Mouse (Mus musculus) hindbrain, postnatal 0 days (tissue): Measurements from ENCODE around the gene Rpl13a. TPM values are rescaled to one million over a fixed set of nuclear protein-coding genes. Genes with fewer than 3 reads are reported as not detected.
"Not testable (repeated sequence)": the region's sequence is repeated elsewhere in the genome, so short reads cannot be mapped to it uniquely, and the experiment has no call there.

Experiments used
- ATAC-seq: fragments of 200-750 bp; cut with Nextera tagmentation; 2 replicates; pipeline ENCODE4 v1.8.0; 2017; ENCODE audit warnings: mild to moderate bottlenecking, moderate TSS enrichment, moderate library complexity
- DNase-seq: peaks from one replicate; pipeline ENCODE4 v3.0.0-alpha.2; 2015; ENCODE audit warnings: low spot score
- H3K27ac ChIP-seq: fragments of 300-500 bp; sonication (generic); 2 replicates; pipeline ENCODE4 v1.5.1; 2014; ENCODE audit warnings: mild to moderate bottlenecking
- H3K27me3 ChIP-seq: fragments of 300-500 bp; sonication (generic); 2 replicates; pipeline ENCODE4 v1.6.1; 2014; ENCODE audit warnings: low read length, mixed read lengths; ENCODE audit not compliant: insufficient read depth
- H3K36me3 ChIP-seq: fragments of 300-500 bp; sonication (generic); 2 replicates; pipeline ENCODE4 v1.6.1; 2014; ENCODE audit warnings: low read length, mixed read lengths; ENCODE audit not compliant: insufficient read depth
- H3K4me1 ChIP-seq: fragments of 300-500 bp; sonication (generic); 2 replicates; pipeline ENCODE4 v1.6.1; 2014; ENCODE audit warnings: antibody characterized with exemption, low read length, mixed read lengths; ENCODE audit not compliant: insufficient read depth
- H3K4me2 ChIP-seq: fragments of 300-500 bp; sonication (generic); 2 replicates; pipeline ENCODE4 v1.6.1; 2014; ENCODE audit warnings: low read depth, mild to moderate bottlenecking, low read length, moderate library complexity, mixed read lengths
- H3K4me3 ChIP-seq: fragments of 300-500 bp; sonication (generic); 2 replicates; pipeline ENCODE4 v1.5.1; 2014; ENCODE audit warnings: low read length
- H3K9ac ChIP-seq: fragments of 300-500 bp; sonication (generic); replicated peaks from 2 replicates; pipeline ENCODE4 v1.6.1; 2014; ENCODE audit warnings: mild to moderate bottlenecking, low read length, moderate library complexity, mixed read lengths
- H3K9me3 ChIP-seq: fragments of 300-500 bp; sonication (generic); 2 replicates; pipeline ENCODE4 v1.6.1; 2016; ENCODE audit warnings: low read length, mixed read lengths
- CTCF ChIP-seq: IDR thresholded peaks from 2 replicates; pipeline ENCODE4 v1.5.1; 2016; ENCODE audit warnings: antibody characterized with exemption, control low read depth, low read depth
- WGBS: fragments of 180-500 bp; shearing (Covaris S2); extraction: QIAGEN DNeasy Blood & Tissue Kit; methylation state at CpG from one replicate; pipeline ENCODE4 v1.1.7; 2014; 5-methylcytosine and 5-hydroxymethylcytosine counted together
- polyA plus RNA-seq: library from polyadenylated mRNA; unstranded; fragments of >200 nt; fragmentation: Nextera tagmentation; extraction: Ambion mirVana; gene quantifications from 2 replicates; pipeline ENCODE4 v1.2.1, GENCODE M21; 2015
- total RNA-seq: library from RNA; depleted of rRNA; stranded (reverse); fragments of >200 nt; gene quantifications from 2 replicates; pipeline ENCODE4 v1.2.3, GENCODE M21; 2014

Gene Rpl13a
- total and polyA plus RNA-seq, 2 experiments from 2014 or later, result 800 to 1,807 TPM

DNA sequence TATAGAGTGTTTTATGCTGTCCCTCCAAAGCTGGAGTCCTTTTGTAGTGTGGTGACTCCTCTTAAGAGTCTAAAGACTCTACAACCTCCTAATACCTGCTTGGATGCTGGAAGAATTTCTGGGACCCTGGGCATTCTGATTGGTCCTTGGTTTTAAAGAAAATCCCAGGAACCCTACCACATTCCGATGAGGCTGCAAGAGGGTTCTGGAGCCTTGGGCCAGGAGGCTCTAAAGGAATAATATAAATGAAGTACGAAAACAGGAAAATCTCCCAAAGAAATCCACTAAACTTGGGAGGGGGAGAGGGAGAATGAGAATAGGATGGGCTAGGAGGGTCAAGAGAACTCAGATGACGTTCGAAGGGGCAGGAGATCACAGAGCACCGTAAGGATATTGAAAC is 25.0 kb upstream of the Rpl13a start:
- Histone ChIP-seq H3K9ac (peak overlapping the region; percentile 64), H3K27ac (peak overlapping the region; percentile 88), H3K36me3 (no peaks in the 10 kb centered on the region), H3K27me3 (no peaks in the 10 kb centered on the region), H3K4me1 (peaks cover 7% of the 10 kb centered on the region; the same call in 1 of the 2 replicates), H3K4me3 (peak overlapping the region; percentile 52), H3K4me2 (peak overlapping the region; percentile 89), H3K9me3 (no peaks in the 10 kb centered on the region)
- 2% methylated on average over 5 of the region's 5 CpGs for WGBS
- ATAC-seq (0 out of 2 replicates have a peak, but pooled peaks have one; percentile 8), DNase-seq (no peak)
- no peak for TF ChIP-seq CTCF

DNA sequence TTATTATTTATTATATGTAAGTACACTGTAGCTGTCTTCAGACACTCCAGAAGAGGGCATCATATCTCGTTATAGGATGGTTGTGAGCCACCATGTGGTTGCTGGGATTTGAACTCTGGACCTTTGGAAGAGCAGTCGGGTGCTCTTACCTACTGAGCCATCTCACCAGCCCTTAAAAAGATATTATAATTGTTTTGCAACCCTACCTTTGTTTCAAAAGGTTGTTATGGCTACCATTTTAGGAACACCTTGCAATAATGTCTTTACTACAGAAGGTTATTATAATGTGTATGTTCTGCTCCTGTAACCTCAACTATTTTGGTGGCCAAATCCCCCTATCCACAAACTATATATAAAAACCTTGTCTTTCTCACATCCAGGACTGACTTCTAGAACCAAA is 24.5 kb upstream of the Rpl13a start:
- H3K4me1 ChIP-seq, ATAC-seq, H3K36me3 ChIP-seq, H3K9me3 ChIP-seq, H3K27me3 ChIP-seq, DNase-seq, H3K4me3 ChIP-seq, H3K27ac ChIP-seq, H3K4me2 ChIP-seq, H3K9ac ChIP-seq: not testable (repeated sequence)
- 93% methylated on average over 2 of the region's 2 CpGs for WGBS

DNA sequence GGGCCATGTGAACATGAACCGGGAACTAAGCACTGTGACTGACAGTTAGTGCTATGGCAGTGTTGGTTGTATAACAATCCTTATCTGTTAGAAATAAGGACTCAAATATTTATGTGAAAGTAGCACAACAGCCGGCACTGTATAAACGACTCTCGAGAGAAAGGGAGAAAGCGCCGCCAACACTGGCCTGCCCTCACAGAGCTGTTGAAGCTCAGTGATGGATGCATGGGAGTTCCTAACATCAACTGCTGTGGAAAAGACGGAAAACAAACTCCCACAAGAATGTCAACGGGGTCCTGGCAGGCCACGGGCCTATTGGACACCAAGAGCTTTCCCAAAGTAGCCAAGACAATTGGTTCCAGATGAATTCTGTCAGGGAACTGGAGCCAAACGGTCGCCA is 22.7 kb upstream of the Rpl13a start:
- 0 out of 2 replicates have a peak overlapping the region, but pooled peaks have one; percentile 12 for H3K27ac ChIP-seq

DNA sequence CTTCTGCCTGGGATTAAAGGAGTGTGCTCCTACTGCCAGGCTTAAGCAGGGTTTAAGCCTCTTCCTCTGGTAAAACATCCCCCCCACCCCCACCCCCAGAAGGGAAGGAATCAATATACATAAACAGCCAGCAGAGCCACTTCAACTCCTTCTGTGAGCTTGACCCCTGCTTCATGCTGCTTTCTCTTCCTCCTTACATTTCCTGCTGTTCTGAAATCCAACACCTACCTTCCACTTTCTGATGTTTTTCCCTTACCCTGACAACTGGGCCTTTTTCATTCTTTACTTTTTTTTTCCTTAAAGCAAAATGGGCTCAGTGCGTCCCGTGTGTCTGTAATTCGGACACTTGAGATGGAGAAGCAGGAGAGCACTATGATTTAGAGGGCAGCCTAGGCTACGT is 21.8 kb upstream of the Rpl13a start:
- H3K4me3 ChIP-seq, result no peak overlapping the region
- H3K27me3 ChIP-seq, result no peaks in the 10 kb centered on the region
- 74% methylated on average over 4 of the region's 4 CpGs for WGBS
- peaks cover 6% of the 10 kb centered on the region; the same call in 1 of the 2 replicates for H3K4me1 ChIP-seq
- no peak overlapping the region for H3K9ac ChIP-seq
- DNase-seq (no peak), ATAC-seq (no peak)
- TF ChIP-seq CTCF, result no peak
- no peaks in the 10 kb centered on the region for H3K9me3 ChIP-seq
- H3K36me3 ChIP-seq, result no peaks in the 10 kb centered on the region; the same call in 1 of the 2 replicates
- H3K27ac ChIP-seq, result no peak overlapping the region
- no peak overlapping the region for H3K4me2 ChIP-seq

More for the DNA sequence above, 22.7 kb upstream of the Rpl13a start:
- ATAC-seq (no peak), DNase-seq (no peak)
- H3K36me3 ChIP-seq, result no peaks in the 10 kb centered on the region
- H3K4me2 ChIP-seq, result no peak overlapping the region
- no peak for TF ChIP-seq CTCF
- 51% methylated on average over 11 of the region's 11 CpGs for WGBS
- H3K4me1 ChIP-seq, result peaks cover 7% of the 10 kb centered on the region; the same call in 1 of the 2 replicates
- no peak overlapping the region for H3K4me3 ChIP-seq
- H3K9me3 ChIP-seq, result no peaks in the 10 kb centered on the region
- no peak overlapping the region for H3K9ac ChIP-seq
- H3K27me3 ChIP-seq, result no peaks in the 10 kb centered on the region

DNA sequence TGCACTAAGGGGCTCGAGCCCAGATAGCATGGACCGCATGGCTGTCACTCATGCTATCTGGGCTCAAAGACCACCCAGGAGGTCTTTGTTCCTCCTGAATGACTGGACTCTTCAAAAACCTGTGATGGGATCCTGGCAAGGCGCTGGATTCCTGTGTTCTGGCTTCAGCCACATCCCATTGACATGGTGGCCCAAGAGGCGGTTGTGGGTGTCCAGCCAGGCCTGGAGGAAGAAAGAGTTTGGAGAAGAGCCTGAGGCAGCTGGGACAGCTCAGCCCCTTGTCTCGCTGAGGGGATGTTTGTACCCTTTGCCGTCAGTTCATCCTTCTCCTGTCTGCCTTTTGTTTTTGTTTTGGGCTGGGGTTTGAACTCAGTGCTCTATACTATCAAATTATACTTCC is 21.0 kb upstream of the Rpl13a start:
- no peaks in the 10 kb centered on the region; the same call in 1 of the 2 replicates for H3K36me3 ChIP-seq
- 29% methylated on average over 6 of the region's 6 CpGs for WGBS
- H3K4me3 ChIP-seq, result no peak overlapping the region
- no peak overlapping the region for H3K9ac ChIP-seq
- H3K27ac ChIP-seq, result no peak overlapping the region
- H3K4me1 ChIP-seq, result peaks cover 4% of the 10 kb centered on the region; the same call in 1 of the 2 replicates
- DNase-seq (no peak), ATAC-seq (no peak)
- TF ChIP-seq CTCF, result no peak
- H3K9me3 ChIP-seq, result no peaks in the 10 kb centered on the region
- no peak overlapping the region for H3K4me2 ChIP-seq
- no peaks in the 10 kb centered on the region for H3K27me3 ChIP-seq

DNA sequence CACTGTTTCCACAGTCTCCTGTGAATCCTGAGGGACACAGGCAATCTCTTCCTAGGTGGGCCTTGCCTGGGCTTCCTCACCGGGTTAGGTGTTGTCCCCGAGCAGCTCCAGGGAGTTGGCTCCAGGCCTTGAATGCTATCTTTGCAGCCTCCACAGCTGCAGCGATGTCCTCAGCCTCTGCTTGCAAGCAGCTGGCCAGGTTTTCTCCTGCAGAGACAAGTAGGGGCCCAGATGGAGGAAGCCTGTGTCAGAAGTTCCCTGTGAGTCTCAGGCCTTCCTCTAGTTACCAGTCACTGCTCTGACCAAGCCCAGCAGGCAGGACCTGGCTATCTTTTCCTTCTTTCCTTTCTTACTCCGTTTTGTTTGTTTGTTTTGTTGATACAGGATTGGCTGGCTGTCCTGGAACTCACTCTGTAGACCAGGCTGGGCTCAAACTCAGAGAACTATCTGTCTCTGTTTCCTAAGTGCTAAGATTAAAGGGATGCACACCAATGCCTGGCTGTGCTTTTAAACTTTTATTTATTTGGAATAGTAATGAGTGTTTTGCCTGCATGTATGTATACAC is 20.1 kb upstream of the Rpl13a start:
- no peak for TF ChIP-seq CTCF
- Histone ChIP-seq H3K4me3 (no peak overlapping the region), H3K36me3 (no peaks in the 10 kb centered on the region; the same call in 1 of the 2 replicates), H3K9ac (no peak overlapping the region), H3K9me3 (no peaks in the 10 kb centered on the region), H3K27ac (no peak overlapping the region), H3K4me2 (no peak overlapping the region), H3K4me1 (peaks cover 3% of the 10 kb centered on the region; the same call in 1 of the 2 replicates), H3K27me3 (no peaks in the 10 kb centered on the region)
- ATAC-seq (no peak), DNase-seq (no peak)
- 62% methylated on average over 4 of the region's 4 CpGs for WGBS

DNA sequence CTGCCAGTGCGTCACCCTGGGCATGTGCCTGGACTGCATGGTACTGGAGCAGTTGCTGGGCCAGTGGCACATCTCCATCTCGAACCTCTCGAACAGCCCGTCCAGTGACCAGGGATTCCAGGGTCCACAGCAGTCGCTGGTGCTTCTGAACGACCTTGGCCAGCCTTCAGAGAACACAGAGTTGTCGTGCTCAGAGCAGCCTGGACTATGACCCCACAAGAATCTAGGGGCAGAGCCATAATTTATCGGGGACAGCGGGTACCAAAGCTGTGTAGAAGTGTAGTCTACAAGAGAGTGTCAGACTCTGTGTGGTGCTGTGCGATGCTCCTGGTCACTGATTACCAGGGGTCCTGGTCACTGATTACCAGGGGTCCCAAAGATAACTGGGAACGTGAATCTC is 19.3 kb upstream of the Rpl13a start:
- WGBS, result 87% methylated on average over 11 of the region's 11 CpGs
- H3K4me3 ChIP-seq, result no peak overlapping the region
- no peak for ATAC-seq

More for the DNA sequence above, 19.3 kb upstream of the Rpl13a start:
- Histone ChIP-seq H3K4me2 (no peak overlapping the region), H3K27me3 (no peaks in the 10 kb centered on the region), H3K9me3 (no peaks in the 10 kb centered on the region), H3K36me3 (no peaks in the 10 kb centered on the region; the same call in 1 of the 2 replicates), H3K4me1 (no peaks in the 10 kb centered on the region), H3K9ac (no peak overlapping the region), H3K27ac (no peak overlapping the region)
- no peak for TF ChIP-seq CTCF
- DNase-seq, result no peak
